Mouse (Mus musculus) cerebellum, postnatal 4 days (tissue): ENCODE data around the gene Dock7.

Experiments
- DNase-seq, 2 experiments: peaks; one replicate each; pipeline ENCODE4 v3.0.0; 2022; ENCODE audit warnings: low spot score in 2 of 2, mixed read lengths in 1 of 2

Gene Dock7

DNA sequence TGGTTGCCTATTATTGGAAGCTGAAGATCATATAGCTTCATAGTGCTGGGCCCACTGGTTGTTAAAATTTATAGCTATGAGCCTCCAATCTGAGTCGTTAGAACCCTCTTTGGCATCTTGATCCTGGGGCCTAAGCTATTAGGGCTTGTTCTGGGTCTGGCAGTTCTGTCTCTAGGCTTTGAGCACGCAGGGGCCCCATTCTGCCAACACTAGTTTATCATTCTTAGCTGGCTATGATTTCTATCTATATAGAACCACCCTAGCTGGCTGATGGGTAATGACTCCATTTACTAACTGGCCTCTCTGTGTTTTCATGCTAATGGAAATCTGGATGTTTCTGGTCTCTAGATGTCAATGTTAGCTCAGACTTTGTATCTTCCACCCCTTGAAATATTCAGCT lies 203.0 kb downstream of the Dock7 start:
- DNase-seq: no peak

GRCm38 (mm10) chr4:98910246-98910645 lies 210.5 kb downstream of the Dock7 start:
- DNase-seq: no peak

DNA sequence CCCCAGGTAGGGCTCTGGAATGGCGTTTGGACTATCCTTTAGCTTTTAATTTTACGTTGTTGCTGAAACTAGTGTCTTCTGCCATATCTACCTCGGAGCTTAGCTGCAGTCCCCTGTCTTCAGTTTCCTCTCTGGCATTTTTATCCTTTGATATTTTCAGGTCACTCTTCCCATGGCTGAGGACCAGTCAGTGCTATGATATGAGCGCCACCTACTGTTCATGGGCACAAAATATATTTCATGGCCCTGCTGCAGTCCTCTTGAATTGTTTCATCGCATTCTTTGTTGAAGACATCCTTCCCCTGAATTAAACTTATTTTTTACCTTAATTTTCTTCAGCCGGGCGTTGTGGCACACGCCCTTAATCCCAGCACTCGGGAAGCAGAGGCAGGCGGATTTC lies 233.6 kb downstream of the Dock7 start:
- DNase-seq: peak in 1 of 2 experiments; percentile 56
